Mouse (Mus musculus) cerebellum, postnatal 36 days (tissue): ENCODE measurements around the gene Cant1.
A peak's percentile ranks its signal among the peaks of the same experiment; 100 is the strongest.

Experiments
- DNase-seq, 2 experiments: peaks; one replicate each; pipeline ENCODE4 v3.0.0; 2021 to 2022; ENCODE audit warnings: mixed read lengths in 2 of 2

Gene Cant1

GRCm38 (mm10) chr11:118369657-118370056, 49.2 kb downstream of the Cant1 start:
- no peak for DNase-seq

- no peak for DNase-seq
Observed at GRCm38 (mm10) chr11:118369251-118369650, 49.6 kb downstream of the Cant1 start.

GRCm38 (mm10) chr11:118368330-118368729, 50.6 kb downstream of the Cant1 start:
- DNase-seq = no peak

GRCm38 (mm10) chr11:118366559-118366958, 52.3 kb downstream of the Cant1 start:
- no peak for DNase-seq

- DNase-seq = no peak
Observed at GRCm38 (mm10) chr11:118366108-118366507, 52.8 kb downstream of the Cant1 start.

- DNase-seq = no peak
Observed at GRCm38 (mm10) chr11:118365171-118365570, 53.7 kb downstream of the Cant1 start.

GRCm38 (mm10) chr11:118364021-118364420, 54.9 kb downstream of the Cant1 start:
- DNase-seq = no peak

GRCm38 (mm10) chr11:118362971-118363518, 55.8 kb downstream of the Cant1 start:
- DNase-seq = no peak

GRCm38 (mm10) chr11:118362501-118362900, 56.4 kb downstream of the Cant1 start:
- no peak for DNase-seq

- DNase-seq = peak in 1 of 2 experiments; percentile 30
Observed at GRCm38 (mm10) chr11:118360907-118361341, 58.0 kb downstream of the Cant1 start.

- no peak for DNase-seq
Observed at GRCm38 (mm10) chr11:118360491-118360890, 58.4 kb downstream of the Cant1 start.
